In the genomic region with DNA sequence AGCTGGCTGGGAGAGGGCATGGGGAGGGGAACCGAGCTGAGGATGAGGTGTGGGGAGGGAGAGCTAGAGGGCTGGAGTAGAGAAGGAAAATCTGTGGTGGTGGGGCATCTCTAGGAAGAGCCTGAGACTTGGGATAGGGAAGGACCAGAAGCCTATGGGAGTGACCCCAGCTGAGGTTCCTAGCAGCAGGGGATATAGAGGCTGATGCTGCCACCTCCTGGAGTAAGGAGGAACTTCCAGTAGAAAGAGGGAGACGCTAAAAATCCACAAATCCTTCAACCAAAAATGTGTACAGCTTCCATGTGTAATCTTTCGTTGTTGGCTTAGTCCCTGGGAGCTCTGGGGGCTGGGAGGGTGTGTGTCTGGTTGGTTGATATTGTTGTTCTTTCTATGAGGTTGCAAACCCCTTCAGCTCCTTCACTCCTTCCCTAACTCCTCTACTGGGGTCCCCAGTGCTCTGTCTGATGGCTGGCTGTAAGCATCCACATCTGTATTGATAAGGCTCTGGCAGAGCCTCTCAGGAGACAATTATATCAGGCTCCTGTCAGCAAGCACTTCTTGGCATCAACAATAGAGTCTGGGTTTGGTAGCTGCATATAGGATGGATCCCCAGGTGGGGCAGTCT, we compare ENCODE assay signal across 9 mouse cellular contexts. TPM values are rescaled to one million over a fixed set of nuclear protein-coding genes. Genes with fewer than 3 reads are reported as not detected.
A peak's percentile ranks its signal among the peaks of the same experiment; 100 is the strongest.
DNase-seq lines count a peak whose midpoint lies in the region; ATAC-seq and TF ChIP-seq lines count a peak whose summit lies in the region.
"Had no signal": no experiment of that assay in that cellular context is flagged by ENCODE, and none has a peak within 500 bp of the region (broad histone marks: within the 10 kb centered on the region; RNA-seq: fewer than 3 reads in every experiment).

No protein-coding gene starts in this region.

- H3K27me3 ChIP-seq in testis, adult 2 months (ENCODE audit: control insufficient read depth, insufficient read depth, low read length), result no peaks in the 10 kb centered on the region
- H3K27me3 ChIP-seq in midbrain, embryonic 11.5 days (ENCODE audit: control insufficient read depth, insufficient read depth, low read length), result no peaks in the 10 kb centered on the region

- no peak overlapping the region for H3K4me3 ChIP-seq in testis, adult 2 months (ENCODE audit: control insufficient read depth, low read depth, low read length)
- H3K4me3 ChIP-seq in midbrain, embryonic 11.5 days (ENCODE audit: low read depth, low read length), result no peak overlapping the region
- H3K4me3 ChIP-seq: myocyte had no signal

- H3K9me3 ChIP-seq in midbrain, embryonic 11.5 days (ENCODE audit: control insufficient read depth, low read length), result no peaks in the 10 kb centered on the region

- H3K27ac ChIP-seq in testis, adult 2 months (ENCODE audit: control insufficient read depth, insufficient read depth, low read depth, low read length), result no peak overlapping the region
- H3K27ac ChIP-seq in midbrain, embryonic 11.5 days (ENCODE audit: low read depth, low read length), result no peak overlapping the region

- H3K36me3 ChIP-seq in testis, adult 2 months (ENCODE audit: control insufficient read depth, insufficient read depth, low read length), result no peaks in the 10 kb centered on the region
- H3K36me3 ChIP-seq in midbrain, embryonic 11.5 days (ENCODE audit: control insufficient read depth, insufficient read depth, low read length), result no peaks in the 10 kb centered on the region

- intact Hi-C loops in gastrocnemius, postnatal 36 days (cut with DNase I), result loop anchor here (1.0 to 10.0 kb wide), 3 partner anchors 90 to 392 kb away; no protein-coding TSS in a partner anchor
- intact Hi-C loops in left cerebral cortex, postnatal 36 days (cut with DNase I), result loop anchor here (1.0 to 10.0 kb wide), 3 partner anchors 87 to 392 kb away; partner anchors contain the start of gene Ifit2

- no peak for DNase-seq in testis, postnatal 14 days (ENCODE audit: low spot score)
- DNase-seq in embryo, embryonic 10.5 days (ENCODE audit: low spot score), result peak; percentile 80
- peak; percentile 17 to 25 for DNase-seq in gastrocnemius, postnatal 36 days
- peak; percentile 72 for DNase-seq in kidney, adult 18-20 months
- DNase-seq in left cerebral cortex, postnatal 36 days (ENCODE audit: low spot score in 2 of 2), result peak; percentile 37 to 43
- peak; percentile 92 for DNase-seq in midbrain, embryonic 11.5 days (ENCODE audit: low spot score, missing footprints)
- peak; percentile 38 for DNase-seq in skeletal muscle tissue, adult 2 months (ENCODE audit: low read depth, low spot score)

- ATAC-seq in midbrain, embryonic 11.5 days (ENCODE audit: low FRiP score), result peak; percentile 78

- TF ChIP-seq CTCF in testis, adult 2 months (IDR thresholded peaks at IDR 0.05; ENCODE audit: control insufficient read depth, insufficient read depth, insufficient replicate concordance, low read depth, low read length), result peak; percentile 41; the same call in 1 of the 2 replicates

- no peak for TF ChIP-seq POLR2A in testis, adult 2 months (IDR thresholded peaks at IDR 0.05; ENCODE audit: control insufficient read depth, low read depth, low read length)

- H3K4me2 ChIP-seq in midbrain, embryonic 11.5 days, result no peak overlapping the region

- no peak overlapping the region for H3K9ac ChIP-seq in midbrain, embryonic 11.5 days (ENCODE audit: low read length)

- 20% methylated on average over 3 of the region's 3 CpGs for WGBS in midbrain, embryonic 11.5 days

- no peaks in the 10 kb centered on the region for H3K4me1 ChIP-seq in testis, adult 2 months (ENCODE audit: control insufficient read depth, insufficient read depth, low read length)
- H3K4me1 ChIP-seq in midbrain, embryonic 11.5 days (ENCODE audit: control insufficient read depth, insufficient read depth, low read length), result no peaks in the 10 kb centered on the region

RNA-seq across cellular contexts. Expression of gene Ifit1bl2, which starts 3.5 kb away (rescaled TPM):
- polyA plus RNA-seq in testis, adult 2 months (2012; rRNA removed), result not detected in 2 replicates
- total RNA-seq in gastrocnemius, postnatal 36 days (2021), result under 1 TPM in 1 of 2 experiments, not detected in 1; 0.08 TPM
- total RNA-seq in left cerebral cortex, postnatal 36 days (2021), result under 1 TPM; 0.27 to 0.43 TPM
- 0.25 TPM in 1 of 2 replicates, not detected in the other for polyA plus RNA-seq in midbrain, embryonic 11.5 days (2014; fragmentation: Nextera tagmentation; extraction: Ambion mirVana)

RNA-seq across cellular contexts. Expression of gene Ifit1, which starts 3.6 kb away (rescaled TPM):
- polyA plus RNA-seq in testis, adult 2 months (2012; rRNA removed), result 0.15 and 0.16 TPM in 2 replicates
- under 1 TPM; 0.56 to 0.57 TPM for total RNA-seq in gastrocnemius, postnatal 36 days (2021)
- total RNA-seq in left cerebral cortex, postnatal 36 days (2021), result 1 to 10 TPM in 1 of 2 experiments, under 1 TPM in 1; 0.72 to 1.3 TPM
- polyA plus RNA-seq in midbrain, embryonic 11.5 days (2014; fragmentation: Nextera tagmentation; extraction: Ambion mirVana), result 0.36 TPM in 1 of 2 replicates, not detected in the other

RNA-seq across cellular contexts. Expression of gene Ifit3b, which starts 29.3 kb away (rescaled TPM):
- polyA plus RNA-seq in testis, adult 2 months (2012; rRNA removed), result 0.14 TPM in 1 of 2 replicates, not detected in the other
- under 1 TPM; 0.59 to 0.89 TPM for total RNA-seq in gastrocnemius, postnatal 36 days (2021)
- total RNA-seq in left cerebral cortex, postnatal 36 days (2021), result 1 to 10 TPM; 1.5 to 2.0 TPM
- 0.10 TPM in 1 of 2 replicates, not detected in the other for polyA plus RNA-seq in midbrain, embryonic 11.5 days (2014; fragmentation: Nextera tagmentation; extraction: Ambion mirVana)

RNA-seq across cellular contexts. Expression of gene Ifit1bl1, which starts 35.3 kb away (rescaled TPM):
- polyA plus RNA-seq in testis, adult 2 months (2012; rRNA removed), result not detected in 2 replicates
- not detected for total RNA-seq in gastrocnemius, postnatal 36 days (2021)
- 1 to 10 TPM; 1.7 to 1.8 TPM for total RNA-seq in left cerebral cortex, postnatal 36 days (2021)
- polyA plus RNA-seq in midbrain, embryonic 11.5 days (2014; fragmentation: Nextera tagmentation; extraction: Ambion mirVana), result 0.22 and 0.33 TPM in 2 replicates

RNA-seq across cellular contexts. Expression of gene Ifit3, which starts 53.7 kb away (rescaled TPM):
- 0.30 and 0.37 TPM in 2 replicates for polyA plus RNA-seq in testis, adult 2 months (2012; rRNA removed)
- 1 to 10 TPM; 1.4 to 2.0 TPM for total RNA-seq in gastrocnemius, postnatal 36 days (2021)
- total RNA-seq in left cerebral cortex, postnatal 36 days (2021), result 1 to 10 TPM; 4.0 to 4.5 TPM
- 0.50 and 0.78 TPM in 2 replicates for polyA plus RNA-seq in midbrain, embryonic 11.5 days (2014; fragmentation: Nextera tagmentation; extraction: Ambion mirVana)
